Mouse (Mus musculus): ENCODE results near the gene Akap13.

DNA sequence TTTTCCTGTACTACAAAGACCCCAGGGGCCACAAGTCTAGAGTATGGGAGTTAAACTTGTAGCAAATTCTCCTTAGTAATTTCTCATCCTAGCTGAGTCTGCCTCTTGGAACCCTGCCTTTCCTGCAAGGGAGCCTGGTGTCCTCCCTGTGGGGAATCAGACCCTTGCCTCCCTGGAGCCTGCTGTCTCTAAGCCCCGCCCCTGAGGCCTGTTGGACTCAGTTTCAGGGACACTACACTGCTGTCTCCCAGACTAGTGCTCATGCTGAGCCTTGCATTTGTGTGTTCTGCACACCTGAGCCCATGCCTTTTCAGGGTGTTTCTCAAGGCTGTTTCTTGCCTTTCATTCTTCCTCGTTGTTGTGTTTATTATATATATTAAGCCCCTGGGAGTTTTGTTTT lies 289.2 kb downstream of the Akap13 start:
- TF ChIP-seq CTCF (IDR thresholded peaks at IDR 0.05; ENCODE audit: low read depth) (no peak), EP300 (IDR thresholded peaks at IDR 0.05; ENCODE audit: low read depth) (no peak)
